Mouse (Mus musculus): ENCODE measurements around the gene Kcnn1. TPM values are rescaled to one million over a fixed set of nuclear protein-coding genes. Genes with fewer than 3 reads are reported as not detected.

Kcnn1 gene
- polyA plus RNA-seq, 1 experiment: 6.4 TPM

GRCm38 (mm10) chr8:70903582-70903981, 40.5 kb upstream of the Kcnn1 start:
- Histone ChIP-seq H3K36me3 (ENCODE audit: control insufficient read depth, insufficient read depth, low read length) (no peaks in the 10 kb centered on the region), H3K27ac (ENCODE audit: control insufficient read depth, insufficient read depth, low read length) (no peak overlapping the region), H3K4me1 (replicated peaks; ENCODE audit: control insufficient read depth, insufficient read depth, low read length) (peaks cover 13% of the 10 kb centered on the region), H3K4me3 (ENCODE audit: control insufficient read depth, insufficient read depth, low read length) (no peak overlapping the region), H3K27me3 (ENCODE audit: control insufficient read depth, insufficient read depth, low read length) (no peaks in the 10 kb centered on the region)
- no peak for TF ChIP-seq CTCF (IDR thresholded peaks at IDR 0.05; ENCODE audit: borderline replicate concordance, control insufficient read depth, extremely low read depth, insufficient read depth, low read length, poor library complexity)
- no peak for TF ChIP-seq POLR2A (IDR thresholded peaks at IDR 0.05; ENCODE audit: control insufficient read depth, extremely low read depth, insufficient read depth, low read length, poor library complexity)
- no peak for DNase-seq

GRCm38 (mm10) chr8:70903112-70903511, 40.1 kb upstream of the Kcnn1 start:
- no peak for DNase-seq
- Histone ChIP-seq H3K27me3 (ENCODE audit: control insufficient read depth, insufficient read depth, low read length) (no peaks in the 10 kb centered on the region), H3K36me3 (ENCODE audit: control insufficient read depth, insufficient read depth, low read length) (no peaks in the 10 kb centered on the region), H3K4me3 (ENCODE audit: control insufficient read depth, insufficient read depth, low read length) (no peak overlapping the region), H3K4me1 (replicated peaks; ENCODE audit: control insufficient read depth, insufficient read depth, low read length) (peaks cover 18% of the 10 kb centered on the region), H3K27ac (ENCODE audit: control insufficient read depth, insufficient read depth, low read length) (no peak overlapping the region)
- WGBS: 83% methylated on average over 4 of the region's 4 CpGs
- TF ChIP-seq CTCF (IDR thresholded peaks at IDR 0.05; ENCODE audit: borderline replicate concordance, control insufficient read depth, extremely low read depth, insufficient read depth, low read length, poor library complexity) (no peak), POLR2A (IDR thresholded peaks at IDR 0.05; ENCODE audit: control insufficient read depth, extremely low read depth, insufficient read depth, low read length, poor library complexity) (no peak)

GRCm38 (mm10) chr8:70902211-70902610, 39.2 kb upstream of the Kcnn1 start:
- no peak overlapping the region for H3K4me3 ChIP-seq (ENCODE audit: control insufficient read depth, insufficient read depth, low read length)
- no peaks in the 10 kb centered on the region for H3K36me3 ChIP-seq (ENCODE audit: control insufficient read depth, insufficient read depth, low read length)
- H3K27ac ChIP-seq (ENCODE audit: control insufficient read depth, insufficient read depth, low read length): no peak overlapping the region
- peaks cover 18% of the 10 kb centered on the region for H3K4me1 ChIP-seq (replicated peaks; ENCODE audit: control insufficient read depth, insufficient read depth, low read length)
- H3K27me3 ChIP-seq (ENCODE audit: control insufficient read depth, insufficient read depth, low read length): no peaks in the 10 kb centered on the region
- WGBS: 93% methylated on average over 5 of the region's 5 CpGs
- TF ChIP-seq POLR2A (IDR thresholded peaks at IDR 0.05; ENCODE audit: control insufficient read depth, extremely low read depth, insufficient read depth, low read length, poor library complexity): no peak
- no peak for TF ChIP-seq CTCF (IDR thresholded peaks at IDR 0.05; ENCODE audit: borderline replicate concordance, control insufficient read depth, extremely low read depth, insufficient read depth, low read length, poor library complexity)
- DNase-seq: no peak

GRCm38 (mm10) chr8:70900872-70901387, 37.9 kb upstream of the Kcnn1 start:
- no peak overlapping the region for H3K27ac ChIP-seq (ENCODE audit: control insufficient read depth, insufficient read depth, low read length)
- no peak for DNase-seq
- WGBS: 85% methylated on average over 2 of the region's 2 CpGs
- H3K4me3 ChIP-seq (ENCODE audit: control insufficient read depth, insufficient read depth, low read length): no peak overlapping the region
- no peaks in the 10 kb centered on the region for H3K27me3 ChIP-seq (ENCODE audit: control insufficient read depth, insufficient read depth, low read length)
- no peaks in the 10 kb centered on the region; the same call in 1 of the 2 replicates for H3K36me3 ChIP-seq (ENCODE audit: control insufficient read depth, insufficient read depth, low read length)
- peaks cover 19% of the 10 kb centered on the region for H3K4me1 ChIP-seq (replicated peaks; ENCODE audit: control insufficient read depth, insufficient read depth, low read length)
- TF ChIP-seq POLR2A (IDR thresholded peaks at IDR 0.05; ENCODE audit: control insufficient read depth, extremely low read depth, insufficient read depth, low read length, poor library complexity) (no peak), CTCF (IDR thresholded peaks at IDR 0.05; ENCODE audit: borderline replicate concordance, control insufficient read depth, extremely low read depth, insufficient read depth, low read length, poor library complexity) (no peak)

GRCm38 (mm10) chr8:70899226-70899625, 36.2 kb upstream of the Kcnn1 start:
- DNase-seq: no peak
- H3K4me3 ChIP-seq (ENCODE audit: control insufficient read depth, insufficient read depth, low read length): no peak overlapping the region
- H3K27ac ChIP-seq (ENCODE audit: control insufficient read depth, insufficient read depth, low read length): no peak overlapping the region
- no peak for TF ChIP-seq POLR2A (IDR thresholded peaks at IDR 0.05; ENCODE audit: control insufficient read depth, extremely low read depth, insufficient read depth, low read length, poor library complexity)
- TF ChIP-seq CTCF (IDR thresholded peaks at IDR 0.05; ENCODE audit: borderline replicate concordance, control insufficient read depth, extremely low read depth, insufficient read depth, low read length, poor library complexity): no peak
- H3K27me3 ChIP-seq (ENCODE audit: control insufficient read depth, insufficient read depth, low read length): no peaks in the 10 kb centered on the region
- peaks cover 12% of the 10 kb centered on the region for H3K36me3 ChIP-seq (ENCODE audit: control insufficient read depth, insufficient read depth, low read length)
- peaks cover 15% of the 10 kb centered on the region for H3K4me1 ChIP-seq (replicated peaks; ENCODE audit: control insufficient read depth, insufficient read depth, low read length)
- 84% methylated on average over 2 of the region's 2 CpGs for WGBS

GRCm38 (mm10) chr8:70898661-70899198, 35.7 kb upstream of the Kcnn1 start:
- no peak overlapping the region for H3K4me3 ChIP-seq (ENCODE audit: control insufficient read depth, insufficient read depth, low read length)
- peaks cover 15% of the 10 kb centered on the region for H3K4me1 ChIP-seq (replicated peaks; ENCODE audit: control insufficient read depth, insufficient read depth, low read length)

More at GRCm38 (mm10) chr8:70898661-70899198, 35.7 kb upstream of the Kcnn1 start:
- Histone ChIP-seq H3K27ac (ENCODE audit: control insufficient read depth, insufficient read depth, low read length) (no peak overlapping the region), H3K27me3 (ENCODE audit: control insufficient read depth, insufficient read depth, low read length) (no peaks in the 10 kb centered on the region), H3K36me3 (ENCODE audit: control insufficient read depth, insufficient read depth, low read length) (peaks cover 14% of the 10 kb centered on the region)
- TF ChIP-seq POLR2A (IDR thresholded peaks at IDR 0.05; ENCODE audit: control insufficient read depth, extremely low read depth, insufficient read depth, low read length, poor library complexity) (no peak), CTCF (IDR thresholded peaks at IDR 0.05; ENCODE audit: borderline replicate concordance, control insufficient read depth, extremely low read depth, insufficient read depth, low read length, poor library complexity) (no peak)
- DNase-seq: no peak
- WGBS: 18% methylated on average over 2 of the region's 2 CpGs

Data from thymus, adult 2 months (tissue).